Comparison of ENCODE assay signal across 10 mouse cellular contexts in the genomic region with DNA sequence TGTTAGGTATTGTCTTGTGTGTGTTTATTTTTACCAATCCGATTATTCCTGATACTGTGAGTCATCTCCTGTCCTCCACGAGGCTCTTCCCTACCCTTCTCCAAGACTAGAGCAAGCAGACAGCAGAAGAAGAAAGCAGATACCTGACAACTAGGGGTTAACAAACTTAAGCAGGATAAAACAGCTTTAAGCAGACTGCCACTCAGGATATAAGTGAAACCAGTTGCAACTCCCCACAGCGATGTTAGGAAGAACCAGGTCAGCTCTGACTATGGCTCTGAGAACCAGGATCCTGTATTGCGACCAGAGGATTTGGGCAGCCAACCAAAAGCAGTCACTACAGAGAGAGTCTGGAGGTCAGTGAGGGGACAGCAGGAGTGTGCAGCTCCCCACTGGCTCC. TPM values are rescaled to one million over a fixed set of nuclear protein-coding genes. Genes with fewer than 3 reads are reported as not detected.
DNase-seq lines count a peak whose midpoint lies in the region; ATAC-seq and TF ChIP-seq lines count a peak whose summit lies in the region.
"Had no signal": no experiment of that assay in that cellular context is flagged by ENCODE, and none has a peak within 500 bp of the region (broad histone marks: within the 10 kb centered on the region; RNA-seq: fewer than 3 reads in every experiment).

No protein-coding gene starts in this region.

- intact Hi-C loops in left cerebral cortex, adult 2 months (cut with DNase I), result no loop called here

- H3K4me1 ChIP-seq in intestine, embryonic 15.5 days (replicated peaks), result peaks cover 11% of the 10 kb centered on the region

- H3K27me3 ChIP-seq in intestine, embryonic 15.5 days (replicated peaks), result no peaks in the 10 kb centered on the region

- TF ChIP-seq CTCF in left cerebral cortex, adult 2 months (IDR thresholded peaks at IDR 0.05), result no peak

- H3K27ac ChIP-seq in left cerebral cortex, adult 2 months, result peak overlapping the region; percentile 29; the same call in 1 of the 2 replicates
- H3K27ac ChIP-seq in intestine, embryonic 15.5 days, result no peak overlapping the region

- H3K4me2 ChIP-seq in intestine, embryonic 15.5 days (replicated peaks), result peak overlapping the region; percentile 14; the same call in 1 of the 2 replicates

- no peaks in the 10 kb centered on the region for H3K9me3 ChIP-seq in intestine, embryonic 15.5 days

- H3K36me3 ChIP-seq in intestine, embryonic 15.5 days, result 0 out of 2 replicates have a peak, but pooled peaks cover 2% of the 10 kb centered on the region

- no peak for ATAC-seq in intestine, embryonic 15.5 days
- no peak for ATAC-seq in inflammation-experienced regulatory T-cells, adult 6 months
- ATAC-seq: activated CD4-positive, CD25-positive, alpha-beta regulatory T cell, adult 4 months had no signal

- no peak for DNase-seq in left cerebral cortex, adult 2 months (ENCODE audit: extremely low spot score in 1 of 2, low spot score in 2 of 2)
- DNase-seq in left cerebral cortex, adult 18-20 months (ENCODE audit: low spot score in 2 of 2), result no peak
- DNase-seq in adipocyte (ENCODE audit: low spot score), result peak; percentile 45
- DNase-seq in retina, adult 2 months (ENCODE audit: low read depth, low spot score), result peak; percentile 74
- no peak for DNase-seq in layer of hippocampus, adult 9-11 months
- DNase-seq: gastrocnemius, postnatal 36 days; right cerebral cortex, adult 18-20 months had no signal

- H3K4me3 ChIP-seq in left cerebral cortex, adult 2 months, result no peak overlapping the region
- H3K4me3 ChIP-seq in intestine, embryonic 15.5 days (replicated peaks), result no peak overlapping the region

- no peak overlapping the region for H3K9ac ChIP-seq in intestine, embryonic 15.5 days

- 51% methylated on average over 4 of the region's 4 CpGs for WGBS in intestine, embryonic 15.5 days

RNA-seq across cellular contexts. Expression of gene Flcn, which starts 1.4 kb away (rescaled TPM):
- 10 to 100 TPM; 45.8 to 49.1 TPM for total RNA-seq in left cerebral cortex, adult 2 months (2021)
- 10 to 100 TPM; 44.2 to 50.1 TPM for total RNA-seq in left cerebral cortex, adult 18-20 months (2021)
- polyA plus RNA-seq in intestine, embryonic 15.5 days (2015; fragmentation: Nextera tagmentation; extraction: Ambion mirVana), result 35.9 and 39.2 TPM in 2 replicates
- 10 to 100 TPM; 19.6 to 30.6 (median 23.2) TPM for polyA plus RNA-seq in inflammation-experienced regulatory T-cells, adult 6 months (2017; shearing (Covaris generic))

RNA-seq across cellular contexts. Expression of gene Pld6, which starts 23.8 kb away (rescaled TPM):
- 1 to 10 TPM in 1 of 2 experiments, under 1 TPM in 1; 0.75 to 1.3 TPM for total RNA-seq in left cerebral cortex, adult 2 months (2021)
- total RNA-seq in left cerebral cortex, adult 18-20 months (2021), result 1 to 10 TPM in 1 of 2 experiments, under 1 TPM in 1; 0.60 to 1.1 TPM
- 2.9 and 3.5 TPM in 2 replicates for polyA plus RNA-seq in intestine, embryonic 15.5 days (2015; fragmentation: Nextera tagmentation; extraction: Ambion mirVana)
- under 1 TPM in 1 of 3 experiments, not detected in 2; 0.51 TPM for polyA plus RNA-seq in inflammation-experienced regulatory T-cells, adult 6 months (2017; shearing (Covaris generic))
- total RNA-seq: gastrocnemius, postnatal 36 days had no signal
- polyA plus RNA-seq: activated CD4-positive, CD25-positive, alpha-beta regulatory T cell, adult 4 months had no signal

RNA-seq across cellular contexts. Expression of gene Nt5m, which starts 28.0 kb away (rescaled TPM):
- total RNA-seq in left cerebral cortex, adult 2 months (2021), result 10 to 100 TPM; 49.5 to 51.1 TPM
- 10 to 100 TPM; 49.6 to 51.7 TPM for total RNA-seq in left cerebral cortex, adult 18-20 months (2021)
- 32.7 and 34.4 TPM in 2 replicates for polyA plus RNA-seq in intestine, embryonic 15.5 days (2015; fragmentation: Nextera tagmentation; extraction: Ambion mirVana)
- 1 to 10 TPM; 6.3 to 8.8 (median 7.6) TPM for polyA plus RNA-seq in inflammation-experienced regulatory T-cells, adult 6 months (2017; shearing (Covaris generic))

RNA-seq across cellular contexts. Expression of gene Cops3, which starts 28.4 kb away (rescaled TPM):
- 10 to 100 TPM; 68.7 to 69.1 TPM for total RNA-seq in left cerebral cortex, adult 2 months (2021)
- 10 to 100 TPM; 70.7 to 71.1 TPM for total RNA-seq in left cerebral cortex, adult 18-20 months (2021)
- polyA plus RNA-seq in intestine, embryonic 15.5 days (2015; fragmentation: Nextera tagmentation; extraction: Ambion mirVana), result 192 and 193 TPM in 2 replicates
- 10 to 100 TPM; 75.3 to 89.0 (median 88.4) TPM for polyA plus RNA-seq in inflammation-experienced regulatory T-cells, adult 6 months (2017; shearing (Covaris generic))

Comparison
In these comparisons a context has a peak if more than half of its experiments do, and no peak if none do; other contexts are left out.
1. DNase-seq: peak in adipocyte (single experiment) and retina, adult 2 months (single experiment); none in left cerebral cortex, adult 2 months (0 of 2), left cerebral cortex, adult 18-20 months (0 of 2) and layer of hippocampus, adult 9-11 months (single experiment).